Mouse (Mus musculus) embryonic fibroblast, embryonic 13.5 days (primary cell): ENCODE results near the gene Orm2. TPM values are rescaled to one million over a fixed set of nuclear protein-coding genes. Genes with fewer than 3 reads are reported as not detected.
A peak's percentile ranks its signal among the peaks of the same experiment; 100 is the strongest.
"Not testable (repeated sequence)": the region's sequence is repeated elsewhere in the genome, so short reads cannot be mapped to it uniquely, and the experiment has no call there.

Experiments used
- H3K27ac ChIP-seq: 2 replicates; pipeline ENCODE4 v1.5.1; 2012; ENCODE audit warnings: low read length, control low read depth, inconsistent platforms; ENCODE audit not compliant: insufficient read depth
- H3K4me1 ChIP-seq: 2 replicates; pipeline ENCODE4 v1.6.1; 2011; ENCODE audit warnings: low read length; ENCODE audit not compliant: control insufficient read depth, insufficient read depth
- H3K4me3 ChIP-seq: 2 replicates; pipeline ENCODE4 v1.5.1; 2011; ENCODE audit warnings: mild to moderate bottlenecking, control low read depth, low read length; ENCODE audit not compliant: insufficient read depth
- CTCF ChIP-seq: IDR thresholded peaks from 2 replicates; pipeline ENCODE4 v1.5.1; 2011; ENCODE audit warnings: mild to moderate bottlenecking, control low read depth, low read length, moderate library complexity, borderline replicate concordance; ENCODE audit not compliant: insufficient read depth
- POLR2A ChIP-seq: IDR thresholded peaks from 2 replicates; pipeline ENCODE4 v1.6.1; 2011; ENCODE audit warnings: low read depth, mild to moderate bottlenecking, control low read depth, low read length, moderate library complexity
- polyA plus RNA-seq: library from polyadenylated mRNA; stranded (reverse); fragments of >200 nt; gene quantifications from 2 replicates; pipeline ENCODE4 v1.2.4, GENCODE M21; 2011; ENCODE audit warnings: low read depth; ENCODE audit not compliant: missing spikeins, insufficient read length

Orm2 gene
- polyA plus RNA-seq = not detected in 2 replicates

- no peaks in the 10 kb centered on the region for H3K4me1 ChIP-seq
- TF ChIP-seq POLR2A (no peak), CTCF (no peak)
- H3K27ac ChIP-seq = no peak within 1 kb of the TSS
- H3K4me3 ChIP-seq = no peak within 1 kb of the TSS
Observed at GRCm38 (mm10) chr4:63362150-63362549, at the start of gene Orm2. Gene Orm2 (plus strand): TSS chr4:63362449.

- no peak overlapping the region for H3K4me3 ChIP-seq
- no peak overlapping the region for H3K27ac ChIP-seq
- TF ChIP-seq POLR2A = no peak
- TF ChIP-seq CTCF = no peak
- peaks cover 11% of the 10 kb centered on the region for H3K4me1 ChIP-seq
Observed at GRCm38 (mm10) chr4:63314063-63314462, 48.2 kb upstream of the Orm2 start.

- Histone ChIP-seq H3K27ac (peak overlapping the region; percentile 22; the same call in 1 of the 2 replicates), H3K4me1 (peaks cover 6% of the 10 kb centered on the region), H3K4me3 (no peak overlapping the region)
- TF ChIP-seq POLR2A (no peak), CTCF (no peak)
Observed at GRCm38 (mm10) chr4:63316076-63316746, 46.0 kb upstream of the Orm2 start.

GRCm38 (mm10) chr4:63319566-63319965 is 42.7 kb upstream of the Orm2 start:
- peaks cover 10% of the 10 kb centered on the region for H3K4me1 ChIP-seq
- TF ChIP-seq CTCF = peak; percentile 52; the same call in 1 of the 2 replicates
- not testable (repeated sequence) for H3K4me3 ChIP-seq, H3K27ac ChIP-seq

GRCm38 (mm10) chr4:63323275-63323815 is 38.9 kb upstream of the Orm2 start:
- TF ChIP-seq CTCF = no peak
- no peak for TF ChIP-seq POLR2A
- Histone ChIP-seq H3K4me3 (no peak overlapping the region), H3K4me1 (peaks cover 4% of the 10 kb centered on the region; the same call in 1 of the 2 replicates), H3K27ac (no peak overlapping the region)

- H3K4me1 ChIP-seq = no peaks in the 10 kb centered on the region
- H3K4me3 ChIP-seq = no peak overlapping the region
- TF ChIP-seq CTCF = no peak
- TF ChIP-seq POLR2A = no peak
- no peak overlapping the region for H3K27ac ChIP-seq
Observed at GRCm38 (mm10) chr4:63333403-63333802, 28.8 kb upstream of the Orm2 start.

- Histone ChIP-seq H3K4me1 (no peaks in the 10 kb centered on the region), H3K27ac (no peak overlapping the region), H3K4me3 (no peak overlapping the region)
- TF ChIP-seq POLR2A (no peak), CTCF (no peak)
Observed at GRCm38 (mm10) chr4:63338414-63339076, 23.7 kb upstream of the Orm2 start.

- Histone ChIP-seq H3K4me1 (peaks cover 4% of the 10 kb centered on the region), H3K27ac (no peak overlapping the region), H3K4me3 (no peak overlapping the region)
- TF ChIP-seq POLR2A = no peak
- no peak for TF ChIP-seq CTCF
Observed at GRCm38 (mm10) chr4:63342491-63342890, 19.8 kb upstream of the Orm2 start.

- no peak for TF ChIP-seq CTCF
- TF ChIP-seq POLR2A = no peak
- peaks cover 4% of the 10 kb centered on the region for H3K4me1 ChIP-seq
- no peak overlapping the region for H3K27ac ChIP-seq
- H3K4me3 ChIP-seq = no peak overlapping the region
Observed at GRCm38 (mm10) chr4:63343608-63344007, 18.6 kb upstream of the Orm2 start.

- Histone ChIP-seq H3K27ac (no peak within 1 kb of the TSS), H3K4me1 (peaks cover 4% of the 10 kb centered on the region)
- no peak for TF ChIP-seq CTCF
- TF ChIP-seq POLR2A = no peak
Observed at GRCm38 (mm10) chr4:63344295-63344694, 18.0 kb upstream of the Orm2 start, which contains the start of gene Orm1. Gene Orm1 (plus strand): TSS chr4:63344560.

More at GRCm38 (mm10) chr4:63344295-63344694, 18.0 kb upstream of the Orm2 start, which contains the start of gene Orm1:
- H3K4me3 ChIP-seq = no peak within 1 kb of the TSS
